Mouse (Mus musculus) midbrain, postnatal 0 days (tissue): ENCODE measurements at regions not wholly inside any gene's neighbourhood (a gene's known extent, or its start where the extent isn't known, plus 50 kb on each side); places are given as distances from the start of the nearest gene placed in this dataset.
A peak's percentile ranks its signal among the peaks of the same experiment; 100 is the strongest.

Experiments used
- ATAC-seq: fragments of 200-750 bp; cut with Nextera tagmentation; 2 replicates; pipeline ENCODE4 v1.8.0; 2017; ENCODE audit warnings: moderate number of reproducible peaks, mild to moderate bottlenecking, moderate TSS enrichment, moderate library complexity; ENCODE audit not compliant: low FRiP score
- DNase-seq: peaks from one replicate; pipeline ENCODE4 v3.0.0-alpha.2; 2015; ENCODE audit warnings: low spot score
- H3K27ac ChIP-seq: fragments of 300-500 bp; sonication (generic); 2 replicates; pipeline ENCODE4 v1.5.1; 2014; ENCODE audit warnings: low read depth, mild to moderate bottlenecking, low read length, mixed read lengths
- H3K27me3 ChIP-seq: fragments of 300-500 bp; sonication (generic); 2 replicates; pipeline ENCODE4 v1.6.1; 2014; ENCODE audit warnings: low read length, control low read depth, mixed read lengths; ENCODE audit not compliant: insufficient read depth
- H3K36me3 ChIP-seq: fragments of 300-500 bp; sonication (generic); 2 replicates; pipeline ENCODE4 v1.6.1; 2014; ENCODE audit warnings: low read length, control low read depth, mixed read lengths; ENCODE audit not compliant: insufficient read depth
- H3K4me1 ChIP-seq: fragments of 300-500 bp; sonication (generic); 2 replicates; pipeline ENCODE4 v1.6.1; 2014; ENCODE audit warnings: mild to moderate bottlenecking, control low read depth, antibody characterized with exemption, low read length, mixed read lengths; ENCODE audit not compliant: insufficient read depth
- H3K4me2 ChIP-seq: fragments of 300-500 bp; sonication (generic); 2 replicates; pipeline ENCODE4 v1.6.1; 2014; ENCODE audit warnings: low read depth, mild to moderate bottlenecking, low read length, mixed read lengths; ENCODE audit not compliant: poor library complexity, severe bottlenecking
- H3K4me3 ChIP-seq: fragments of 300-500 bp; sonication (generic); 2 replicates; pipeline ENCODE4 v1.5.1; 2014; ENCODE audit warnings: low read depth, mild to moderate bottlenecking, low read length, moderate library complexity
- H3K9ac ChIP-seq: fragments of 300-500 bp; sonication (generic); replicated peaks from 2 replicates; pipeline ENCODE4 v1.6.1; 2014; ENCODE audit warnings: mild to moderate bottlenecking, low read length, moderate library complexity, mixed read lengths; ENCODE audit not compliant: poor library complexity, severe bottlenecking
- H3K9me3 ChIP-seq: fragments of 300-500 bp; sonication (generic); 2 replicates; pipeline ENCODE4 v1.6.1; 2016; ENCODE audit warnings: low read length, control low read depth
- CTCF ChIP-seq: IDR thresholded peaks from 2 replicates; pipeline ENCODE4 v1.5.1; 2016; ENCODE audit warnings: antibody characterized with exemption, mild to moderate bottlenecking
- WGBS: fragments of 180-500 bp; shearing (Covaris S2); extraction: QIAGEN DNeasy Blood & Tissue Kit; methylation state at CpG from one replicate; pipeline ENCODE4 v1.1.7; 2014; 5-methylcytosine and 5-hydroxymethylcytosine counted together

GRCm38 (mm10) chr7:70735591-70735990, 369.1 kb upstream of the Nr2f2 start:
- H3K36me3 ChIP-seq, result no peaks in the 10 kb centered on the region
- H3K4me2 ChIP-seq, result no peak overlapping the region
- no peak for DNase-seq
- ATAC-seq, result no peak
- no peaks in the 10 kb centered on the region for H3K4me1 ChIP-seq
- no peak for TF ChIP-seq CTCF
- H3K9ac ChIP-seq, result no peak overlapping the region
- H3K27me3 ChIP-seq, result no peaks in the 10 kb centered on the region
- no peak overlapping the region for H3K4me3 ChIP-seq
- no peaks in the 10 kb centered on the region for H3K9me3 ChIP-seq
- 94% methylated on average over 2 of the region's 2 CpGs for WGBS
- H3K27ac ChIP-seq, result no peak overlapping the region

GRCm38 (mm10) chr7:70733501-70733900, 367.0 kb upstream of the Nr2f2 start:
- no peaks in the 10 kb centered on the region for H3K36me3 ChIP-seq
- no peak for DNase-seq
- H3K27me3 ChIP-seq, result no peaks in the 10 kb centered on the region
- H3K9ac ChIP-seq, result no peak overlapping the region
- H3K9me3 ChIP-seq, result no peaks in the 10 kb centered on the region
- TF ChIP-seq CTCF, result no peak
- no peak overlapping the region for H3K4me2 ChIP-seq
- H3K4me1 ChIP-seq, result no peaks in the 10 kb centered on the region
- H3K27ac ChIP-seq, result no peak overlapping the region
- no peak for ATAC-seq
- no peak overlapping the region for H3K4me3 ChIP-seq

DNA sequence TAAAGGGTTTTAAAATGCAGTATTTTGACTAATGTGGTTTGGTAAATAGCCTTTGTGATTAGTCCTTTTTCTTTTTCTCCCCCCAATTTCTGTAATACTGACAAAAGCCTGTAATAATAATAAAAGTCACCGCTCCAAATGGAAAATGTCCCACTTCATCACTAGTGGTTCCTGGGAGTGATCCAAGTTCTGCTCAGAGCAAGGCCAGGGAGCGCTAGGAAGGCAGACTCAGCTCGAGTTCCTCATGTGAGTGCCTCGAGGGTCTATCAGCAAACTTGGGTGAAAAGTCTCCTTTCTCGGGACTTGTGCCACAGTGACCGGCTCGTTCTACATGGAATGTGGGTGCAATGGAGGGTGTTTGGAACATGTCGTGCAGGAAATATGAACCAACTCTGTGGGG, 363.4 kb upstream of the Nr2f2 start:
- DNase-seq, result no peak
- Histone ChIP-seq H3K4me2 (no peak overlapping the region), H3K9ac (no peak overlapping the region), H3K27ac (no peak overlapping the region), H3K36me3 (no peaks in the 10 kb centered on the region), H3K4me3 (no peak overlapping the region), H3K9me3 (no peaks in the 10 kb centered on the region), H3K4me1 (no peaks in the 10 kb centered on the region), H3K27me3 (no peaks in the 10 kb centered on the region)
- WGBS, result 93% methylated on average over 8 of the region's 8 CpGs
- TF ChIP-seq CTCF, result no peak
- ATAC-seq, result no peak

- Histone ChIP-seq H3K27ac (no peak overlapping the region), H3K9me3 (no peaks in the 10 kb centered on the region), H3K27me3 (no peaks in the 10 kb centered on the region), H3K4me1 (peaks cover 2% of the 10 kb centered on the region; the same call in 1 of the 2 replicates), H3K4me3 (no peak overlapping the region), H3K4me2 (peak overlapping the region; percentile 21; the same call in 1 of the 2 replicates), H3K36me3 (no peaks in the 10 kb centered on the region), H3K9ac (no peak overlapping the region)
- TF ChIP-seq CTCF, result no peak
- ATAC-seq (no peak), DNase-seq (peak; percentile 55)
- WGBS, result 66% methylated on average over 18 of the region's 18 CpGs
Measured at GRCm38 (mm10) chr7:70718149-70718765, 351.7 kb upstream of the Nr2f2 start.

- Histone ChIP-seq H3K9ac (no peak overlapping the region), H3K36me3 (no peaks in the 10 kb centered on the region), H3K4me3 (no peak overlapping the region), H3K4me2 (no peak overlapping the region), H3K4me1 (peaks cover 2% of the 10 kb centered on the region; the same call in 1 of the 2 replicates), H3K27me3 (no peaks in the 10 kb centered on the region), H3K27ac (no peak overlapping the region), H3K9me3 (no peaks in the 10 kb centered on the region)
- no peak for ATAC-seq
- TF ChIP-seq CTCF, result no peak
- WGBS, result 92% methylated on average over 3 of the region's 3 CpGs
- no peak for DNase-seq
Measured at GRCm38 (mm10) chr7:70717608-70718007, 351.1 kb upstream of the Nr2f2 start.

DNA sequence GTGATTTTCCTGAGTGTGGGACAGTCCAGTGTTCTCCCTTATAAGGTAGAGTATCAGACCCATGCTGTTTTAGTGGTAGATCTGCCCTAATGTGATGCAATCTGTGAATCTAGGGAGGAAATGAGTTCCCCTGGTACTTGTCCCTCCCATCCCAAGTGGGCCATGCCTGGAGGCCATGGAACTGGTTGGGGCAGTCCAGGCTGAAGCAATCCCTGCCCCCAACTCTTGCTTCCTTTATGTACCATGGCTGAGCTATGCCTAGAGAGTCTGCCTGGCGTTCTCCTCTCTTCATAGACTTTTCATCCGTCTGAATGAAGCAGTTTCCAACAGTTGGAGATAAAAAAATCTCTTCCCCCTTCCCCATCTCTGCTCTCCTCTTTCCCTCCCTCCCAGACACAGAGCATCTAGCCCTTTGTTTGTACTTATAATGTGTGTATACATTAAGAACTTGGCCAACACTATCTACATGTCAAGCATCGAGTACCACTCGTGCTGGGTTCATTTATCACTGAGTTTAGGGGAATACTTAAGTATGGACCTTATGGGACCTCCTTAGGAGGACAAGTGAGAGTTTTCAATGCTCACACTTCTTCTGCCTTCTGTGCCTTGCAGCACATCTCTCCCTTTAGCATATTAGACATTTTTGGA, 350.4 kb upstream of the Nr2f2 start:
- no peak overlapping the region for H3K4me3 ChIP-seq
- 93% methylated on average over 4 of the region's 4 CpGs for whole genome bisulfite sequencing
- H3K9me3 ChIP-seq, result no peaks in the 10 kb centered on the region
- no peak for DNase-seq
- no peaks in the 10 kb centered on the region for H3K27me3 ChIP-seq
- no peaks in the 10 kb centered on the region for H3K36me3 ChIP-seq
- H3K4me2 ChIP-seq, result no peak overlapping the region
- no peak overlapping the region for H3K27ac ChIP-seq
- no peak for TF ChIP-seq CTCF
- H3K9ac ChIP-seq, result no peak overlapping the region
- no peak for ATAC-seq
- H3K4me1 ChIP-seq, result peaks cover 2% of the 10 kb centered on the region; the same call in 1 of the 2 replicates
